Mouse (Mus musculus) kidney, postnatal 25 days (tissue): ENCODE measurements around the gene Tmcc3.

ENCODE experiments used
- DNase-seq, 2 experiments: peaks; one replicate each; pipeline ENCODE4 v3.0.0; 2021; ENCODE audit warnings: mixed read lengths in 2 of 2

Gene Tmcc3

DNA sequence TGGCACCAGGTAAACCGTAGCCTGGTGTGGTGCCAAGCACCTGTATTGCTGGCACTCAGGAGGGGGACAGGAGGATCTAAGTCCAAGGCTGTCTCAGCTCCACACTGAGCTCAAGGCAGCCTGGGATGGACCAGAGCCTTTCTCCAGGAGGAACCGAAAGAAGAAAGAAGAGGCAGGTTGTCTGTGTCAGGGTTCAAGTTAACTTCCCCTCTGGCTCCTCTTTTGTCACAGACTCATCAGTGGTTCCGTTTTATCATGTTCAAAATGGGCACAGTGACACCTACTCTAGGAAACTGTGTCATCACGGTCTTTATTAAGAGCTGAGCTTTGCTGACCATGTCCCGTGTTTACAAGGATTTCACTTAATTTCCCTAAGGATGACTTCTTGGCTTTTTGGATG lies 162.4 kb downstream of the Tmcc3 start:
- no peak for DNase-seq

DNA sequence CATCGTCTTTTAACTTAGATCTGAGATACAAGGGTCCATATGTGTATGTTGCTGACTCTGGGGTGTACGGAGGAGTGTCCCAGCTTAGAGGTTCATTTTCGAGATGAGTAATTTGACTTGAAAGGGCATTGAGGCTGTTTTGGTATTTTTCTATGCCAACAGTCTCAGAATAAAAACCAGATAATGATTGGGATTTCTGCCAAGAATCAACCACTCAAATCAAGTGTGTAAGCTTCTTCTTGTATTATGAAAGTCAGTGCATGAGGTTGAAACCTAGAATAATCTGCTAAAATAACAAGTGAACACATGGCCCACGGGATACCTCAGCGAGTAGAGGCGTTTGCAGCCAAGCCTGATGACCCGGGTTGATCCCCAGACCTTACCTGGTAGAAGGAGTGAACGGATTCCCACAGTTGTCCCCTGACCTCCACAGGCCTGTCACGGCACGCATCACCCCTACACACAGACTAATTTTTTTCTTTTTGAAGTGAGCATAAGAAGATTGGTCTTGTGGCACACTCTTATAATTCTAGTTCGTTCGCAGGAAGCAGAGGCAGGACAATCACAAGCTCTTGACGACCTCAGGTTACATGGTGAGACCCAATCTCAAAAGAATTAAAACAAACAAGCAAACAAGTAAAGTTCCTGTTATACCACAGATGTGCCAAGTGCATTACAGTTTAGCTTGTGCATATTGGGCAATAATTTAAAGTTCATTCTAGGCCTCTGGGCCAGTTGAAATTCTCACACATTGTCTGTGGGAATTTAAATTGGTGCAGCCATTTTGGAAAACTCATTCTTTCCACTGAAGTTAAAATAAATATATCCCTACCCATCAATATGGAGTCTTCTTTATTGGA lies 165.8 kb downstream of the Tmcc3 start:
- no peak for DNase-seq

DNA sequence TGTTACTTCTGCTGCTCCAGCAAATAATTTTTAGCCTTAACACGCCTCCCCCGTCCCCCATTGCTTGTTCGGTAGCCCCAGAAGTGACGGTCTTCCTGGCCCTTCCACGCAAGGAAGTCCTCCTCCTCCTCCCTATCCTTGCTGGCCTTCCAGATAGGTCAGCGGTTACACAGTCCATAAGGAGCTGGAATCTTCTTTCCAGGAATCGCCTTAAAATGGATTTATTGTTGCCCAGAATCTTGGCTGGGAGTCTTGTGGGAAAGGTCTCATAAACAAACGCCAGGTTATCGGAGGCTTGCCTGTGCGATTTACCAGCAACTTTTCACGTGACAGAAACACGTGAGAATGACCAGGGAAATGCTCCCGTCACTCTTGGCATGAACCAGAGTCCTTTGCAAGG lies 167.9 kb downstream of the Tmcc3 start:
- DNase-seq: peak; percentile 50 to 78

DNA sequence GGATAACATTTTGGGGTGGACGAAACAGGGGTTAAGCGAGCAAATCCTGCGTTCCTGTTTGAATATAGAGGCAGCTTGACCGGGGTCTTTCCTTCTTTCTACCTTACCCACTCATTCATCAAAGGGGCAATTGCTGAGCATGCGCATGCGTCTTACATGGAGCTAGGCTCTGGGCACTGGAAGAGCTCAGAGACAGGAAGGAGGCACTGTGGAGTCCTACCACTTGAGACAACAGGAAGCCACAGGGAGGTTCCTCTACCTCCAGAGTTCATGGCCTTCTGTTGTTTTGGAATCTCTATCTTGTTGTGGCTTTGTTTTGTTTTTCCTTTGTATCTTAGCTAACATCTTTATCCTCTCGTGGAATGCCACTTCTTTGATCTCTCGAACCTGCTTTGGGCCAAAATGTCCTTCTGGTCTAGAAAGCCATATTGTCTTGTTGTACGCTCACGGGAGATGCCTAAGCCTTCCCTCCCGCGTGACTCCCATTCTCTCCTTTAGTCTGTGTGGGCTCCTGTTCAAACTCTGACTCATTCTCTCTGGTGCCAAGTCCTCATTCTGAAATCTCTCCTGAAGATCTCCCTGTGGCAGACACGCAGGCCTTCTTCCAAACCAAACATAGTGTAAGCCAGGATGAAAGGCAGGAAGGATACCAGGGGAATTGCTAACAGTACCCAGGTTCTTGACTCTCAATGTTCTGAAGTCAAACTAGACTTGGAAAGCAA lies 168.8 kb downstream of the Tmcc3 start:
- peak; percentile 56 to 62 for DNase-seq

DNA sequence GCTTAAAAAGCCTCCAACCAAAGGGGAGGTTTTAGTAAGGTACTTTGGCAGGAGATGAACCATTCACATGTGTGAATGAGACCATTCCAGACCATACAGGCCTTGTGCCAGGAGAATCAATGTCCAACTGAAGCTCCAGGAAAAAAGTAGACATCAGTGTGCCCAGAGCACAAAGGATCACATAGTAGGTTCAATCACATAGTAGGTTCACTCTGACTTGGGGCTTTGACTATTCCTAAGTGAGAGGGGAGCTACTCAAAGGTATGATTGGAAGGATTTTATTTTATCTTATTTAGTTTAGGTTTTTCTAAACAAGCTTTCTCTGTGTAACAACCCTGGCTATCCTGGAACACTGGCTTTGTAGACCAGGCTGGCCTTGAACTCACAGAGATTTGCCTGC lies 169.9 kb downstream of the Tmcc3 start:
- no peak for DNase-seq

DNA sequence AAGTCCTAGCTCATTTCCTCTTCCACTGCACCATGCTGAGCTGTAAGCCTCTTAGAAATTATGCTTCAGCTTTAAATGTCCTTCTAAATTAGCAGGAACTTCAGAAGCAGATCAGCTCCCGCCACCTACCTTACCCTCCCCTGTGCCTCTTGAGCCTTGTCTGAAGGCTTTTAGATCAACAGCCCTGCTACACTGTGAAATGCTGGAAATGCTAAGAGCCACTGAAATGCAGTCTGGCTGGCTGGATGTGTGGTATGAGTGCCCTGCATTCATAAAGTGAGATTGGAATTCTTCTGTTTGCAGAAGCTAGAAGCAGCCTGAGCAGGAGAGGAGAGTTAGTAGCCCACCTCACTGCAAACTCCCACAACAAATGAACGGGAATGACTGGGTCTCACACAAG lies 174.4 kb downstream of the Tmcc3 start:
- no peak for DNase-seq

DNA sequence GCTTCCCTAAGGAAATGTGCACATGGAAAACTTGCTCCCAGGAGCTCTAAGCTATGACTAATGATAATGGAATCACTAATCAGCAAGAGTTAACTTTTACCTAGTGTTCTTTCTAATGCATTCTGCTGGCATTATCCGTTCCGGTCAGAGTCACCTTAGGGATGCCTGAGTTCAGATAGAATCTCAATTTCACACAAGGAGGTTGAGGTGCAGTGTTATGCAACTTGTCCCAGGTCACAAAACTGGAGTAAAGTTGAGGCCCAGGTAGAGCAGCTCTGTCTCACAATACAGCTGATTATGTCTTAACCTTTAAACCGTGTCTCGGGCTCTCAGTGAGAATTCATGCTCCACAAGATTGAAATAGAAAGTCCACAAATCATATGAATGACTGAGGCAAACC lies 177.8 kb downstream of the Tmcc3 start:
- DNase-seq: peak in 1 of 2 experiments; percentile 67

DNA sequence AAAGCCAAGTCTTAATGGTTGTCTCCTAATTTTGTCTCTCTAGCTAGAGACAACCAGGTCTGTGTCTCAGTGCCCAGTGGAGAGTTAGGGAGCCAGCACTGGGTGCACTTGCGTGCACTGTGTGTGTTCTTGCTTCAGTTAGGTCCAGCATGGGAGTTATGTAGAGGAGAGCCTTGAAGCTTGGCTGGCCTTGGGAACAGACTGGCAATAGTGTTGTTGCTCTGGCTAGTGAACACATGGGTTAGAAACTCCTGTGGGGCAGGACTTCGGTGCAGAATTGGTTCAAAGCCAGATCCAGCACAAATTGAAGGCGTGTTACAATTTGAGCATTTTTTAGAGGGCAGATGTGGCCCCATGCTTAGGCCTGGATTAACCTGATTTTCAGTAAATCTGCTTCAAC lies 179.3 kb downstream of the Tmcc3 start:
- no peak for DNase-seq

DNA sequence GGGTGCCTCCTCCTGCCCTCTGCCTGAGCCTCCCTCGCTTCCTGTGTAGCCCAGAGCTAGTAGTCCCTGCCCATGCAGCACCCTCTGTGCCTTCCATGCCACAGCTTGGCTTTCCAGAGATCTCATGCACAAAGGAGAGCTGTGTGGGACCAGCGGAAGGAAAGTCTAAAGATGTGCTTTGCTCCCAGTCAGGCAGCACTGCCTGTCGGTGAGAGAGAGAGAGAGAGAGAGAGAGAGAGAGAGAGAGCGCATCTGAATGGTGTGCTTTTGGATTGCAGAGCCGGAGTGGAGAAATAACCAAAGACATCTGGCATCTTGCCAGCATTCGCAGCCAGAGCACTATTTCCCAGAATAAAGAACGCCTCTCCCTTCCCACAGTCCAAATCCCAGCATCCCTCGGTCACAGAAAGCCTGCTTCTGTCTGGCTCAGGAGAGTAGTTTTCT lies 182.7 kb downstream of the Tmcc3 start:
- DNase-seq: peak; percentile 43 to 44

DNA sequence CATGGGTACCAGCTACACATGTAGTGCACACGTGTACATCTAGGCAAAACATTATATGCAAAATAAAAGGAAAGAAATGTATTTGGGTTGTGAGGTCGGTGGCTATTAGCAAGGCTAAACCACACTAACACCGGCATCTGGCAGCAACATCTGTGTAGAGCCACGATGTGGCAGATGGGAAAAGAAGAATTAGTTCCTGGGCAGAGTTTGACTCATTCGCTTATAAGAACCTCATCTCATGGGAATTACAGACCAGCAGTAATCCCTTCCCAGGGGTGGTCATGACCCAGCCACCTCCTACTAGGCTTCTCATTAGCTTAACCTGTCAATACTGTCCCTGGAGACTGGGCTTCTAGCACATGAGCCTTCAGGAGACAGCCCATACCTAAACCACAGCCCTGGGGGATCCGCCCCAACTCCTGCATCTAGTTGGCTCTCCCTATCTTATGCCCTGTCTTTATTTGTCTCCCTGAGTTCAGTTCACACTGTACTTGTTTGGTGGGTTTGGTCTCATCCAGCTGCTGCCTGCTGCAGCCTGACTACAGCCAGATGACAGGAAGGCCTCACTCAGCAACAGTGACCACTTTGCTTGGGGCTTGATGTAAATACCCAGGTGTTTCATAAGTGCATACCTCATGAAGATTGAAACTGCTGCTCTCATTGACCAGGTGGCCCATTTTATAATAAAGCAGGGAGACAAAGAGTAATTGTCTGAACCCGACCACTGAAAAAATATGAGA lies 183.9 kb downstream of the Tmcc3 start:
- DNase-seq: no peak

DNA sequence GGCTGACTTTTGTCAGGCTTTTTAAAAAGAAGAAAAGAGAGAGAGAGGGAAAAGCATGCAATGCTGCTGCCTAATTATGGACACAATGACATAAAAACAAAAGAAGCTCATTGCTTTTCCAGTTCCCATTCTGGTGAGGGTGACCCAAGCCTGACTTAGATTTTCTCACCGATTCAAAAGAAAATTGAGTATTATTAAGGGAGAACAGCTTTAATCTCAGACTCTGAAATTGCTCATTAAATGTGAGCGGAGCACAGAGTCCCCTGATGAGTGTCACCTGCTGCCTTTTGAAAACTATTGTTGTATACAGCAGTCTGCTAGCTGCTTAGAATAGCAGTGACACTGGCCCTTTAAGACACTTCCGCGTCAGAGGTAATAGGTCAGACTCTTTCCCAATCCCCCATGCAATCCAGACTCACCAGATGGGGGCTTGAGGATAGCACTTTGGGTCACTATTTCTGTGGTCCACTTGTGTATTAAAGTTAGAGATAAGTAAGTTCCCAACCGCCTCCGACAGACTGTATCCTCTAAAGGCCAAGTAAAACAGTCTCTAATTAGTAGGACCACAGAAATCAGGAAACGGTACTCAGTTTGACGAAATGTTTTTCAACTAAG lies 185.2 kb downstream of the Tmcc3 start:
- no peak for DNase-seq

DNA sequence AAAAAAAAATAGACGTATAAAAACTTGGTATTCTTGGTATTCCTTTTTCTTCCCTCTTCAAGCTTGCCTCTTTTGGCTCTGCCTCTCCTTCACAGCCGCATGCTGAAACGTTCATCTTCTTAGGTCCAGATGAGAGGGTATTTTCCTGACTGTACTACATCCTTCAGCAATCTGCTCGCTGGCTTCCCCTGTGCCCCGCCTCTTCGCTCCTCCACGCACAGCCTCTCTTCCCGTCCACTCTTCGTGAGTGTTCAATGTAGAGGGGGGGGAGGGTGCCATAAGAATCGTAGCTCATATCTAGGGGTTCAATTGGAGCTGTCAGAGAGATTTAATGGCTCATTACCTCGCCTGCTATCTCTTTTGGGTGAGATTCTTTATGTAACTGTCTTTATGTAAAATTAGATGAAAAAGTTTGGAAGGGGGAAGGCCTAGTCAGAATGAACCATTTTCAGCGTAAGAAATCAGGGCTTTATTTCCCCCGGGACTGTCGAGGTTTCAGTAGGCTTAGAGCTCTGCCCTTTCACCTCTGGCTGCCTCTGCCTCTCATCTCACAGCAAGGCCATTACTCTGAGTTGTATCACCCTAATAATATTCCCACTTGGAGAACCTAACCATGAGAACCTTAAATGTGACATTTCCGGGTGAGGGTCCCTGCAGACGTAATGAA lies 188.6 kb downstream of the Tmcc3 start:
- DNase-seq: peak in 1 of 2 experiments; percentile 33

DNA sequence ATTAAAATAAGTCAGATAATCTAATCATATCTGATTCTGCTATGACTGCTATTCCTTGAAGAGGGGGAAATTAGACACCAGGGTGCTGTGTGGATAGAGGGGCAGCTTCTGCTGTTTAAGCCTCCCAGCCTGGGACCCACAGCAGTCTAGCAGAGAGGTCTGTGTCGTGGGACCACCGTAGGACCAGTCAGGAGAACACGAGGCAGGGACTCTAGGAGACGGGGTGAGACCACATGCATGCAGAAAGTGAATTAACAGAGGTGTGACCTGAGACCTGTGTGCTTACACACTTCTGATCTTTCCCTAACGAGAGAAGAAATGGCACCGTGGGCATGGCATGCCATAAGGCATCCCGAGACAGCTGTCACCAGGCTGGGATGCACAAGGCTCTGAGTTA lies 189.1 kb downstream of the Tmcc3 start:
- DNase-seq: no peak

DNA sequence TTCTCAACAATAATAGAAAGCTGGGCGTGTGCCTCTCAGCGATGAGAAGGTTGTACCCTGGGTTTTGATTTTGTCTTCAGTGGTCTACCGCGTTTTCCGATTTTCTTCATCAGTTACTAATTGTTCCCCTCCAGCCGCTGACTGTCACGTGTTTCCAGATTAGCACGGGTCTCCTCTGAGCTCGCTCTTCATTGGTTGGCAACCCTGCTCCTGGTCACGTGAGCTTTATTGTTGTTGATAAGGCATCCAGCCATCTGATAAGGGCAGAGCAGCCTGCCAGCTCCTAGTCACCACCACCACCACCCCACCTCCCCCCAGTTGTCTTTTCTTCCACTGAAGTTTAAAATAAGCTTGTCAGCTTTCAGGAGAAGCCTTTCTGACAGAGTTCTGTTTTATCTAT lies 190.0 kb downstream of the Tmcc3 start:
- DNase-seq: no peak

DNA sequence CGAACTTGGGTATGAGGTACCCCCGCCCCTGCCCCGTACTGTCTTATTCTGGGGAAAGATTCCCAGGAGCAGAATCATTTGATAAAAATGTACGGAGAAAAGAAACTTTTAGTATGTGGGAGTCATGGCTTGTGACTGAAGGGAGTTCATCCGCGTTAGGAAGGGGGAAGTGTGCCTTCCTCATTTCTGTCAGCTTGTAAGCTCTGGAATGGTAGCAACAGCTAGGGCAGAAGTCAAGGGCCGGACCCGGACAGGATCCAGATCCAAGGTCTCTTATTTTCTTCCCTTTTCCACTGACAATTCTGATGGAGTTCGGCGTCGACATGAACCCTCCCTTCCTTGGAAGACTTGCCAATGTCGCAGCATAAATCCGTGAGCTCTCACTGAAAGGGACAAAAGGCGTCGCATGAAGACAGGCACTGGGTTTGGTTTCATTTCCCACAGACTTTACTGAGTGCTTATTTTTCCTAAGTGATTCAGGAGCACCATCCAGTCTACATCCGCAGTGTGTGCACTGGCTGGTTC lies 193.6 kb downstream of the Tmcc3 start:
- DNase-seq: no peak

DNA sequence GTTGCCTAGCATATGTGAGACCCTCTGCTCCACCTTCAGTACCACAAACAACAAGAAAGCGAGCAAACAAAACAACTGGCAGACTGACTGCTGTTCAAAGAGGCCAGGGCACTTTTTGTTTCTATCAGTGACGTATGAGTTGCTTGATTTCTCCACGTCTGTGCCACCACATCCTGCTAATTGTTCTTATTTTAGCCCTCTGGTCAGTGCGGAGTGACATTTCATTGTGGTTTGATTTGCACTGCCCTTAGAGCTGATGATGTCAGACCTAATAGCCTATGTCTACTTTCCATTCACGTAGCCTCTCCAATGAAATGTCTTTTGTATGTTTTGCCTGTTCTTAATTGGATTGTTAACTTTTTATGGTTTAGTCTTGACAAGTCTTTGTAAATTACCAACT lies 197.1 kb downstream of the Tmcc3 start:
- no peak for DNase-seq

DNA sequence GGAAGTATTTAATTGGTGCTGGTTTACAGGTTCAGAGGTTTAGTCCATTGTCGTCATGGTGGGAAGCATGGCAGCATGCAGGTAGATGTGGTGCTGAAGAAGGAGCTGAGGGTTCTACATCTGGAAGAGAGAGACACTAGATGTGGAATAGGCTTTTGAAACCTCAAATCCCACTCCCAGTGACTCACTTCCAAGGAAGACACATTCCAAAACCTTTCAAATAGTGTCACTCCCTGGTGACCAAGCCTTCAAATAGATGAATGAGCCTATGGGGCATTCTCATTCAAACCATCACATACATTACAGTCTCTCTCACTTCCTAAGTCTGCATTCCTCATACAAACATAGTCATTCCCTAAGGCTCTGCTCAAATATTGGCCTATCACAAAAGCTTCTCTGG lies 201.0 kb downstream of the Tmcc3 start:
- no peak for DNase-seq

DNA sequence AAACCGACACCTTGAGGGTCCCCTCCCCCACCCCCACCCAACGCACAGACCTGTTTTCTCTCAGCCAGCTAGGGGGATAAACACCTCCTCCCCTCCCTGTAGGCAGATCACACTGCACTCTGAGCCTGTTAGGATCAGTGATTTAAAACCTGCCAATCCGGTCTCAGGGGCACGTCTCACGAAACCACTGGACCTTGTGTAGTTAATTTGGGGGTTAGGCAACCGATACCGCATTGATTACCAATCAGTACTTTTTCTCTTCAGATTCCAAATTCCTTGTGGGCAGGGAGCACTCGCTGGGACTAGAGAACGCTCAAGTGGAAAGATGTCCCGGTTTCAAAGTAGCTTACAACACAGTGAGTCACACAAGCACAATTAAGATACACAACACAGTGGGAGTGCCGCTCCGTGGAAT lies 202.3 kb downstream of the Tmcc3 start:
- DNase-seq: no peak

DNA sequence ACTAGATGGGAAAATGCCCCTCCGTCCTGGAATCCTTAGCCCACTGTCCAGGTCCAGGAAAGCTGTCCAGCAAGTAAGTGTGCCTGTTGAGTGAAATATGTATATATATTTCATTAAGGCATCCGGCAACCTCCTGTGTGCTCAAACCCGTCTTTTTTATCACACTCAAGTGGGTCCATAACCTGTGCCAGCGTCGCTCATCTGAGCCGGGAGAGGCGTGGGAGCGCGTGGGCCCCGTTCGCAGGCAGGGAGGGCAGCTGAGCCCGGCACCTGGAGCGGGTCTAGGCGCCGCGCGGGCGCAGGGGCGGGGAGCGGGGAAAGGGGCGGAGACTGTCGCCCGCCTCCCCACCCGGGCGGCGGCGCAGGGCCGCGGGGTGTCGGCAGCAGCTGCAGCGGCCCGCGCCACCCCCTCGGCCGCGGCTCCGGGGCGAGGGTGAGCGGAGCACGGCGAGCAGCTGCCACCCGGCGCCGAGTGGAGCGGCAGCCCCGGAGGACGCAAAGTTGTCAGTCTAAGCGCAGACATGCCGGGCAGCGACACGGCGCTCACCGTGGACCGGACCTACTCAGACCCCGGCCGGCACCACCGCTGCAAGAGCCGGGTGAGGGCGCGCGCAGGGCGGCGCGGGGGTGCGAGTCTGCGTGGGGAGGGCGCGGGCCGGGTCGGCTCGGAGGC lies 202.9 kb downstream of the Tmcc3 start:
- peak; percentile 64 to 88 for DNase-seq

DNA sequence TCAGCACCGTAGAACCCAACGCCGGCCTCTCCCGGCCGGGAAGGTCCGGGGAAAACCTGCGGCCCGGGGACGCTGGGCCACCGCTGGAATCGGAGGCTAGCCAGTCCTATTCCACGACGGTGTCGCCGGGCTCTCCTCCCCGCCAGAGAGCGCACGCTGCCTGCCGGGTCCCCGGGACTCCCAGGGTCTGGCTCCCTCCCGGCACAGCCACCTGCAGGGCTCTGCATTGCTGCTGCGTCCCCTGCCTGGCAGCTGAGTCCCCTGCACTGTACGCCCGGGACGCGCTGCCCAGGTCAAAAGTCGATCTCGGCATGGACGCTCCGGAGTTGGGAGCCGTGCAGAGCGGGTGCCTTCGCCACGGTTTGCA lies 203.4 kb downstream of the Tmcc3 start:
- DNase-seq: peak; percentile 73 to 89

DNA sequence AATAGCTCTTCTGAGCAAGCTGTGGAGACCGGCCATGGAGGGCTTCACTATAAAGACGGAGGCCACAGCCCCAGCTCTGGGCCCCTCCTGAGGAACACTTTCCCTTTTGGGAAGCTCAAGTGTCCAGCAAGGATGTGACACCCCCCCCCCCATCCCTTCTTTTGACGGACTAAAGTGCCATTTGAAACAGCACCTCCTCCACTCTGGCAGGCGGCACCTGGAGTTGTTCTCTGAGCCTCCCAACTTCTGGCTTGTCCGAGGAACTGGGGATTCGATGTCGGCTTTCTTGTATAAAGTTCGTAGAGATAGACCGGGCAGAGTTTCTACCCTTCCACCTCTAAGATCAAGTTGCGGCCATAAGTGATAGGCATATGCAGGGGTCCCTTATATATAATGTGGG lies 203.8 kb downstream of the Tmcc3 start:
- no peak for DNase-seq

DNA sequence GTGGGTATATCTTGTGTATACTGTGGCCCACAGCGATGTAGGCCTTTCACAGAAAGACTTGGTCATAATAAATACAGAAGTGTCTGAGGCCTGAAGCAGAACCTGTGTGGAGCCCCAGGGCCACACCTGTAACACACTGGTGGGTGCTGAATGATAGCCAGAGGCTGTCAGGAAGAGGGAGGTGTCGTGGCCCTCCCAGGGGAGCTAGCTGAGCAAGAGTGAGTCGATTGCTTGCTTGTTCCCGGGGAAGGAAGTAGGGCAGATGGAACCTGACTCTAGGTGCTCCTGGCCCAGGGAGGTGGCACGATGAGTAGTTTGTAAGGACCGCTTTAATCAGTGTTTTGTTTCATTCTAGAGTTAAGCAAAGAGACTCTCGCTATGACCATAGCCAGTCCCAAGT lies 208.1 kb downstream of the Tmcc3 start:
- no peak for DNase-seq
